Mouse (Mus musculus): ENCODE data around the gene Fars2. TPM values are rescaled to one million over a fixed set of nuclear protein-coding genes. Genes with fewer than 3 reads are reported as not detected.

The Fars2 gene
- polyA plus RNA-seq, 1 experiment = 19.4 TPM

DNA sequence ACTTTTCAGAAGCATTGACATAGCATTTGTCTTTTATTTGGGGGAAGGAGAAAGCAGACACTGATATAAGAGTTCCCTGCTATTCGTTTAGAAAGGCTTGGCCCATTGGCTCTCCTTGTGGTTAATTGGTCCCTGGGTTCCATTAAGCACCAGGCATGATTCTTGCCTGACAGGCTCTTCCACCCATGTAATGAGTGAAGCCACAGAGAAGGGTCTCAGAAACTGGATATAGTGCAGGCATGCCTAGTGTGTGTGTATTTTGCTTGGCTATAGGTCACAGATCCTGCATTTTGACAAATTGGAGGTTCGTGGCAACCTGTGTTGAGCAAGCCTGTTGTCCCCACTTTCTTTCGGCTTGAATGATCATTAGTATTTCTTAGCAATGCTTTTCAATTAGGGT, 420.4 kb downstream of the Fars2 start:
- no peak overlapping the region for H3K27ac ChIP-seq (ENCODE audit: insufficient read depth, low read length)
- TF ChIP-seq CTCF (IDR thresholded peaks at IDR 0.05; ENCODE audit: extremely low read depth, insufficient read depth, insufficient read length, insufficient replicate concordance) = no peak
- no peak for TF ChIP-seq POLR2A (IDR thresholded peaks at IDR 0.05; ENCODE audit: low read depth, low read length)
- H3K4me3 ChIP-seq (ENCODE audit: extremely low read depth, insufficient read depth, insufficient read length) = no peak overlapping the region
- no peak for DNase-seq (ENCODE audit: low read depth in 1 of 2, low spot score in 2 of 2)
- H3K36me3 ChIP-seq (ENCODE audit: control insufficient read depth, insufficient read depth, low read length) = no peaks in the 10 kb centered on the region
- 90% methylated on average over 3 of the region's 3 CpGs for WGBS
- no peaks in the 10 kb centered on the region for H3K4me1 ChIP-seq (ENCODE audit: control insufficient read depth, insufficient read depth, insufficient read length)
- H3K27me3 ChIP-seq (ENCODE audit: control insufficient read depth, insufficient read depth, low read length) = no peaks in the 10 kb centered on the region

DNA sequence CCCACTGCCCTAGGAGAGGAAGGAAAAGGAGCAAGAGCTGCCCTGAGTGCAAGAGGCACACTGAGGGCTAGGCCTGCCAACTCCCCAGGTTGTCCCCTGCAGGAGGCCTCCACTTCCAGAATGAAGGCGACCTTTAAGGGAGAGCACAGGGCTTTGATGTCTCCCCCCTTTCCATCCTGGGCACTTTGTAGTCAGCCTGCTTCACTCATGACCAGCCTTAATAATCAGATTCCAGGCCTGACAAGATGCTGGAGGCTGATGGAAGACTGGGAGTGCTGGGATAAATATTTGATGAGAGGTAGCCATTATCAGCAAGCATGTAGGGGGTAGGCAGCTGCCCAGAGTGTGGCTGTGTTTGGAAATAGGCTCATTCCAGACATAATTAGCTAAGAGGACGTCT, 421.2 kb downstream of the Fars2 start:
- WGBS = 88% methylated on average over 2 of the region's 2 CpGs
- no peak for TF ChIP-seq POLR2A (IDR thresholded peaks at IDR 0.05; ENCODE audit: low read depth, low read length)
- no peak for TF ChIP-seq CTCF (IDR thresholded peaks at IDR 0.05; ENCODE audit: extremely low read depth, insufficient read depth, insufficient read length, insufficient replicate concordance)
- H3K36me3 ChIP-seq (ENCODE audit: control insufficient read depth, insufficient read depth, low read length) = no peaks in the 10 kb centered on the region

DNA sequence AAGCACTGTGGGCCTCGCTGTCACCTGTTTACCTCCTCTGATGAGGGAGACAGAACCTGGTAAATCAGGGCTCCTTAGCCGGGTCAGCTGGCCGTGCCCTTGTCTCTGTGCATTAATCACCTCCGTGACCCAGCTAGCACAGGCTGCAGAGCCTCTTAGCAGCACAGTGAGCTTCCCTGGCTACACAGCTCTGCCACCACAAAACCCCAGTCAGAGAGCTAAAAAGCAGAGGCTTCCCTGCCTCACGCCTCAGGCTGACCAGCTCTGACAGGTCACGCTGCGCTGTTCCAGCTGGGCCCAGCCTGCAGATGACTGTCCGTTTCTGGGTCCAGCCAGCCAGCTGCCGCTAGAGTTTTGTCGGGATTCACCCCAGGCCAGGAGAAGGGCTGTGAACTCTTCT, 423.0 kb downstream of the Fars2 start:
- TF ChIP-seq POLR2A (IDR thresholded peaks at IDR 0.05; ENCODE audit: low read depth, low read length) = no peak
- TF ChIP-seq CTCF (IDR thresholded peaks at IDR 0.05; ENCODE audit: extremely low read depth, insufficient read depth, insufficient read length, insufficient replicate concordance) = no peak
- WGBS = 94% methylated on average over 10 of the region's 10 CpGs
- H3K27me3 ChIP-seq (ENCODE audit: control insufficient read depth, insufficient read depth, low read length) = no peaks in the 10 kb centered on the region

More for the DNA sequence above, 421.2 kb downstream of the Fars2 start:
- H3K27ac ChIP-seq (ENCODE audit: insufficient read depth, low read length) = no peak overlapping the region
- H3K4me1 ChIP-seq (ENCODE audit: control insufficient read depth, insufficient read depth, insufficient read length) = no peaks in the 10 kb centered on the region
- H3K27me3 ChIP-seq (ENCODE audit: control insufficient read depth, insufficient read depth, low read length) = no peaks in the 10 kb centered on the region
- no peak overlapping the region for H3K4me3 ChIP-seq (ENCODE audit: extremely low read depth, insufficient read depth, insufficient read length)
- no peak for DNase-seq (ENCODE audit: low read depth in 1 of 2, low spot score in 2 of 2)

DNA sequence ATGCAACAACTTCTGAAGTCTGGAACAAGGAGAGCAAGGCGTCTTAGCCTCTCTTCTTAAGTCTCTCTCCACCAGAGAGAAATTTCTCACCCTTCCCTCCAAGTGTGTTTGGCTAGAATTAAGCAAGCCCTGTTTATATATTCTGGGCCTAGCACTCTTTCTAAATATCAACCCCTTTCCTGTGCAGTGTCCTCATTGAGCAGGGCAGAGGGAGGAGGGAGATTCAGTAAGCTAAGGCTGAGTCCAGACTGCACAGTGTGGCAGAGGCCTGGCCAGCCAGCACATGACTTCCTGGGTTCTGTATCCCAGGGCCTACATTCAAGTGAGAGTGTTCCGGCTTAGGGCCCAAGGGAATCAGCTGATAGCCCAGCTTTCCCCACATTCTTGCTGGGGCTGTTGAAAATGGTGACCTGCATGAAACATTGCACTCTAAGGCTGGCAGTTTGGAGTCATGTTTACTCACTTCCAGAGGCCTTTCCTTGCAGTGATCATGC, 424.1 kb downstream of the Fars2 start:
- no peaks in the 10 kb centered on the region for H3K27me3 ChIP-seq (ENCODE audit: control insufficient read depth, insufficient read depth, low read length)
- TF ChIP-seq POLR2A (IDR thresholded peaks at IDR 0.05; ENCODE audit: low read depth, low read length) (no peak), CTCF (IDR thresholded peaks at IDR 0.05; ENCODE audit: extremely low read depth, insufficient read depth, insufficient read length, insufficient replicate concordance) (no peak)
- H3K4me1 ChIP-seq (ENCODE audit: control insufficient read depth, insufficient read depth, insufficient read length) = no peaks in the 10 kb centered on the region
- 91% methylated on average over 2 of the region's 2 CpGs for WGBS
- H3K36me3 ChIP-seq (ENCODE audit: control insufficient read depth, insufficient read depth, low read length) = no peaks in the 10 kb centered on the region
- no peak for DNase-seq (ENCODE audit: low read depth in 1 of 2, low spot score in 2 of 2)
- H3K4me3 ChIP-seq (ENCODE audit: extremely low read depth, insufficient read depth, insufficient read length) = no peak overlapping the region
- no peak overlapping the region for H3K27ac ChIP-seq (ENCODE audit: insufficient read depth, low read length)

More for the DNA sequence above, 423.0 kb downstream of the Fars2 start:
- no peaks in the 10 kb centered on the region for H3K4me1 ChIP-seq (ENCODE audit: control insufficient read depth, insufficient read depth, insufficient read length)
- H3K4me3 ChIP-seq (ENCODE audit: extremely low read depth, insufficient read depth, insufficient read length) = no peak overlapping the region
- no peaks in the 10 kb centered on the region for H3K36me3 ChIP-seq (ENCODE audit: control insufficient read depth, insufficient read depth, low read length)
- no peak overlapping the region for H3K27ac ChIP-seq (ENCODE audit: insufficient read depth, low read length)
- DNase-seq (ENCODE audit: low read depth in 1 of 2, low spot score in 2 of 2) = no peak

DNA sequence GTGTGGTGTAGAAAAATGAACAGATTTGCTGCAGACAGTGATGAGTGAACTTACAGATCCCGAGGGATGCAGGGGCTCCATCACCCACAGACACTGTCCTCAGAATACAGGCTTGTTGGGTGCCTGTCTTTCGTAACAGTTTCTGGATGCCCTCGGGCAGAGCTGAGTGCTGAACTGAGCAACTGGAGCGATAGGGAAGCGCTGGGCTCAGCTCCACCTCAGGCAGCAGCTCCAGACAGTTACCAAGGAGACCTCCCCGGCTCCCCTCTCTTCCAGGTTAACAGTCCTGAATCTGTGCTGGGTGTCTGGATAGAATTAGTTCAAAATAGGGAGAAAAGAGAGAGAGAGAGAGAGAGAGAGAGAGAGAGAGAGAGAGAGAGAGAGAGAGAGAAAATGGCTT, 433.5 kb downstream of the Fars2 start:
- H3K27me3 ChIP-seq (ENCODE audit: control insufficient read depth, insufficient read depth, low read length) = no peaks in the 10 kb centered on the region
- H3K4me1 ChIP-seq (ENCODE audit: control insufficient read depth, insufficient read depth, insufficient read length) = no peaks in the 10 kb centered on the region
- TF ChIP-seq CTCF (IDR thresholded peaks at IDR 0.05; ENCODE audit: extremely low read depth, insufficient read depth, insufficient read length, insufficient replicate concordance) (no peak), POLR2A (IDR thresholded peaks at IDR 0.05; ENCODE audit: low read depth, low read length) (no peak)
- no peak overlapping the region for H3K27ac ChIP-seq (ENCODE audit: insufficient read depth, low read length)
- H3K36me3 ChIP-seq (ENCODE audit: control insufficient read depth, insufficient read depth, low read length) = no peaks in the 10 kb centered on the region
- DNase-seq (ENCODE audit: low read depth in 1 of 2, low spot score in 2 of 2) = no peak
- H3K4me3 ChIP-seq (ENCODE audit: extremely low read depth, insufficient read depth, insufficient read length) = no peak overlapping the region
- WGBS = 73% methylated on average over 6 of the region's 6 CpGs

DNA sequence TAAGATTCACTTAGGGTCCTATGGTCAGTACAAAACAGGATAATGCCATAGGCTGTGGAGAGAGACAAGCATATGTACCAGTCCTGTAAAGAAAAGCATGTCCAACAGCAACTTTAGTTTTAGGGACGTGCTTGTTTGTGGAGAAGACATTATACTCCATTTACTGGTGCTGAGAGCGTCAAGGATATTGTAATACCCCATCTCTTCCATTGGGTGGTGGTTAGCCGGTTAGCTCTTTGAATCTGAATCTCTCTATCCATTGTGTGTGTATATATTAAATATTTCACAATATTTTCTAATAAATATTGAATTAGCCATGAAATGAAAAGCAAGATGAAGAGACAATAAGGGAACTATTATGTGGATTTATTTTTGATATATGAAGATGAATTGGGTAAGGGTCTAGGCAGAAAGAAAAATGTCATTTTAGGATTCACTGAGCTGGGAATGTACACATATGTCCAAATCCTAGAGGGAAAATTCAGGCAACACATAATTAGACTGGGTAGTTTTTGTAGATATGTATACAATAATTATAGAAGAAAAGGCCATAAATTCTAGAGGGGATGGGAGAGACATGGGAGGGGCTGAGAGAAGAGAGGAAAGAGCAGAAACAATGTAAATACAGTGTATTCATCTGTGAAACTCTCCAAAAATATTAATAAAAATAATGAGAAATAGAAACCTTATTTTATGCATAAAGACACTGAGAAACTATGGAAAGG, 435.5 kb downstream of the Fars2 start:
- Histone ChIP-seq H3K27ac (ENCODE audit: insufficient read depth, low read length) (no peak overlapping the region), H3K4me1 (ENCODE audit: control insufficient read depth, insufficient read depth, insufficient read length) (no peaks in the 10 kb centered on the region), H3K36me3 (ENCODE audit: control insufficient read depth, insufficient read depth, low read length) (no peaks in the 10 kb centered on the region), H3K4me3 (ENCODE audit: extremely low read depth, insufficient read depth, insufficient read length) (no peak overlapping the region), H3K27me3 (ENCODE audit: control insufficient read depth, insufficient read depth, low read length) (no peaks in the 10 kb centered on the region)
- no peak for TF ChIP-seq POLR2A (IDR thresholded peaks at IDR 0.05; ENCODE audit: low read depth, low read length)
- no peak for TF ChIP-seq CTCF (IDR thresholded peaks at IDR 0.05; ENCODE audit: extremely low read depth, insufficient read depth, insufficient read length, insufficient replicate concordance)
- DNase-seq (ENCODE audit: low read depth in 1 of 2, low spot score in 2 of 2) = no peak
- 77% methylated on average over 3 of the region's 3 CpGs for WGBS

DNA sequence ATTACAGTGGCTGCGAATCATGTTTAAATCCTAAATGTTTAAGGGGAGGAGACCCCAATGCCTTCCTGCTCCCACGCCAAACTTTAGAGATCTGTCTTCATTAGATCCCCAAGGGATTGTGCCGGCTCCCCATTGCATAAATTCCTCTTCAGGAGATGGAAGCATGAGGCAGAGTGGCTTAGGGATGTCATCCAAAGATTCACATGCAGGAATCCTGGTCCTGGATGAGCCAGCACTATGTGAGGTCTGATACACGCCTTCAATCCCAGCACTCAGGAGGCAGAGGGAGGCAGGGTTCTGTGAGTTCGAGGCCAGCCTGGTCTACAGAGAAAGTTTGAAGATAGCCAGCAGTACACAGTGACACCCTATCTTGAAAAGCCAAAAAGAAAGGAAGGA, 436.0 kb downstream of the Fars2 start:
- Histone ChIP-seq H3K4me3 (ENCODE audit: extremely low read depth, insufficient read depth, insufficient read length) (no peak overlapping the region), H3K36me3 (ENCODE audit: control insufficient read depth, insufficient read depth, low read length) (no peaks in the 10 kb centered on the region), H3K4me1 (ENCODE audit: control insufficient read depth, insufficient read depth, insufficient read length) (no peaks in the 10 kb centered on the region), H3K27me3 (ENCODE audit: control insufficient read depth, insufficient read depth, low read length) (no peaks in the 10 kb centered on the region), H3K27ac (ENCODE audit: insufficient read depth, low read length) (no peak overlapping the region)
- no peak for DNase-seq (ENCODE audit: low read depth in 1 of 2, low spot score in 2 of 2)
- no peak for TF ChIP-seq POLR2A (IDR thresholded peaks at IDR 0.05; ENCODE audit: low read depth, low read length)
- TF ChIP-seq CTCF (IDR thresholded peaks at IDR 0.05; ENCODE audit: extremely low read depth, insufficient read depth, insufficient read length, insufficient replicate concordance) = no peak
- 81% methylated on average over 5 of the region's 5 CpGs for WGBS

Data from spleen, adult 2 months (tissue).